Mouse (Mus musculus): ENCODE data around the gene Angptl6.

Angptl6 gene

GRCm38 (mm10) chr9:20879097-20879792 lies at the start of gene Angptl6:
TSS of gene Angptl6 (minus strand) at chr9:20879727.
- DNase-seq (ENCODE audit: low read depth, low spot score) = no peak

GRCm38 (mm10) chr9:20923258-20923657 lies 43.7 kb upstream of the Angptl6 start:
- DNase-seq (ENCODE audit: low read depth, low spot score) = no peak

- DNase-seq (ENCODE audit: low read depth, low spot score) = no peak
Measured at GRCm38 (mm10) chr9:20916160-20916559, 36.6 kb upstream of the Angptl6 start.

- DNase-seq (ENCODE audit: low read depth, low spot score) = no peak
Measured at GRCm38 (mm10) chr9:20909948-20910347, 30.4 kb upstream of the Angptl6 start.

DNA sequence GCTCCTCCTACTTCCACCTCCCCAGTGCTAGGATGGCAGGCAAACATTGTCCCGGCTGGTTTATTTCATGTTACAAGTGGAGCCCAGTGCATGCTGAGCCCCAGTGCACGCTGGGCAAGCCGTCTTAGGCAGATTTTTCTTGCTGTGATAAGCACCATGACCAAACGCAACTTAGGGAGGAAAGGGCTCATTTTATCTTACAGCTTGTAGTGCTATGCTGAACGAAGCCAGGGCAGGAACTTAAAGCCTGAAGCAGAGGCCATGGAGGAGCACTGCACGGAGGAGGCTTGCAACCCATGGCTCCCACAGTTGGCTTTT lies 22.6 kb upstream of the Angptl6 start:
- DNase-seq (ENCODE audit: low read depth, low spot score) = no peak

DNA sequence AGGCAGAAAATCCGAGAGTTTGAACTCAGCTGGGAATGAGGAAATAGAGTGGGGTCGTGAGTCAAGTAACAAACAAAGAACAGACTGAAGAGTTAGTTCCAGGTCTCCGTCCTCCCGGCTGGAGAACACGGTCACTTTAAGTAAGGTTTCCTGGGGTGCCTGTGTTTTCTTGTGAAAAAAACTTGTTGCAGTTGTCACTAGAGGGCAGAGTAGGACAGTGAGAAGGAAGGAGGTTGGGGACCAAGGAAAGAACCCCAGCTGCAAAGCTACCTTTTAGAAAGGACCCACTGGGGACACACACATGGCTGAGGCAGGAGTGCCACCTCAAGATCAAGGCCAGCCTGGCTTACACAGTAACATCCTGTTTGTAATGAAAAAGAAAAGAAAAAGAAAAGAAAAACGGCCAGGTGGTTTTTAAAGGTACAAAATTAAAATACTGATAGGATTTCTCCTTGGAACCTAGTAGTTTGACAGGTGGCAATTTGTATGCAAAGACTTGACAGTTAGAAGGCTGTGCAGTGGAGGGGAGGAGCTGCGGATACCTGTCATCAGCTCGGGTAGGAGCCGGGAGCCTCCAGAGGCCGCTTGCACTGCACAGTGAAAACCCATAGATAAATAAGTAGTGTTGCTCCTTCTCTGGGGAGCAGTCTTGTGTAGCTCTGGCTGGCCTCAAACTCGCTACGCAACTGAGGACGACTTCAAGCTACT lies 22.1 kb upstream of the Angptl6 start:
- no peak for DNase-seq (ENCODE audit: low read depth, low spot score)

- peak; percentile 78 for DNase-seq (ENCODE audit: low read depth, low spot score)
Measured at GRCm38 (mm10) chr9:20898511-20899073, 19.1 kb upstream of the Angptl6 start, which contains the start of gene Eif3g. TSS of gene Eif3g (minus strand) at chr9:20898623.

- DNase-seq (ENCODE audit: low read depth, low spot score) = no peak
Measured at GRCm38 (mm10) chr9:20897736-20898510, 18.4 kb upstream of the Angptl6 start.

DNA sequence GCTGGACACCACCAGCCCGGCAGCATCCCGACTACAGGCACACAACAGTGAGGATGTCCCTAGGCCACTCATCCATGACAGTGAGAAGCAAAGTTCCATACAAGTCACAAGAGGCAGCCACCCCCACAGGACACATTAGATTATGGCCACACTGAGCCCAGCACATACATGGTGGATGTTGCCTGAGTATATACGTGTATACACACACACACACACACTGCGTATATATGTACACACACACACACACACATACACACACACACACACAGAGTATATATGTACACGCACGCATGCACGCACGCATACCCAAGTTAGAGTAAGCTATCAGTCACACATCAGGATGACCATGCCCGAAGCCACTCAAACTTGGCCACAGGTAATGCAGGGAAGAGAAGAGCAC lies 15.9 kb upstream of the Angptl6 start:
- DNase-seq (ENCODE audit: low read depth, low spot score) = no peak

DNA sequence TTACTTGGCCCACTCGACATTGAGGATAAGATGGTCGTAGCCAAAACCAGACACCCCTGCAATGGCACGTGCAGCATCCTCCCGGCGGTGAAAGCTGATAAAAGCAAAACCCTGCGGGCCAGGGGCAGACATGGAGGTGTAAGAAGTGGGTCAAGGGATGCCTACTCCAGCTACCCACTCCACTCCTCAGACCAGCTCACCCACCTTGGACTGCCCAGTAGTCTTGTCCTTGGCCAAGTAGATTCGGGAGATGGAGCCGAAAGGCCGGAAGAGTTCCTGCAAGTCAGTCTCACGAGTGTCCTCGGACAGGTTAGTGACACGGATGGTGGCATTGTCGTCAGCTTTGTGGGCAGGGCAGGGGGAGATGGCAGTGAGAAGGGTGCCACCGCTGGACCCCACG lies 15.1 kb upstream of the Angptl6 start:
- no peak for DNase-seq (ENCODE audit: low read depth, low spot score)

GRCm38 (mm10) chr9:20893590-20894343 lies 14.2 kb upstream of the Angptl6 start:
- DNase-seq (ENCODE audit: low read depth, low spot score) = no peak

DNA sequence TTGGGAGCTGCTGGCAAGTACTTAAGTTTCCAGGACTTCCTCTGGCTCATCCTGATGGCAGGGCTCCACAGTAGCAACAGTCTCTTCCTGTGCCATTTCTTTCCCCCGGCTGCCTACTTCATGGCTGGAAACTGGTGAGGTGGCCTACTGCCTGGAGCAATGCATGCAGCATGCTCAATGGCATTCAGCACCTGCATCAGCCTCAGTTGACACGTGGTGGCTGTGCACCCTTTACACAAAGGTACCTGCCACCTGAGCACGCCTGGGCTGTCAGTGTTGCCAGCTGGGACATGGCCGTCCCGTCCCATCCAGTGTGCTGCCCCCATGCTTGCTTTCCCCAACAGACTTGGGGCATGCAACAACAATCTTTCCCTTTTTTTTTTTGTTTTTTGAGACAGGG lies 13.5 kb upstream of the Angptl6 start:
- DNase-seq (ENCODE audit: low read depth, low spot score) = no peak

DNA sequence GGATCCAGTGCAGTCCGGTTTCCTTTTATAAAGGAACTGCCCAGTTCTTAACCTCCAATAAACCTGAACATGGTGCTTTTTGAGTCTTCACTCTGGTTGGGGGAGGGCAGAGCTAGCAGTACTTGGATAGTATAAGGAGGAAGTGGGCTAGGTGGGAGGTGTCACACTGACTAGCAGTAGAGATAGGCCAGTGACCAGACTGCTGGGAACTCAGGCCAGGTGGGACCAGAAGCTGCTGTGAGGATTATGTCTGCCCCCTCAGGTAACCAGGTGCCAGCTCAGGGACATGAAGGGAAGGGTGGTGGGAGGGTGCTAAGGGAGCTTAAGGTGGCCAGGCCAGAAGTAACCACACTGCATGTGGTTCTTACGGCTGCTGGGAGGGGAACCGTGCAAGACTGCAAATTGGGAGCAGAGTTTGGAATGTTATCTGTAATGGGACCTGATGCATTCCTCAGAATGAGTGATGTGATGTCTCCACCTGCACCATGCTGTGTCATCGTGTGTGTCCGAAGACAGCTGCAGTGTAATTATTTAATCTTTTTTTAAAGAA lies 12.7 kb upstream of the Angptl6 start:
- DNase-seq (ENCODE audit: low read depth, low spot score) = no peak

- no peak for DNase-seq (ENCODE audit: low read depth, low spot score)
Measured at GRCm38 (mm10) chr9:20891339-20892103, 12.0 kb upstream of the Angptl6 start.

- DNase-seq (ENCODE audit: low read depth, low spot score) = no peak
Measured at GRCm38 (mm10) chr9:20890411-20890810, 10.9 kb upstream of the Angptl6 start.

DNA sequence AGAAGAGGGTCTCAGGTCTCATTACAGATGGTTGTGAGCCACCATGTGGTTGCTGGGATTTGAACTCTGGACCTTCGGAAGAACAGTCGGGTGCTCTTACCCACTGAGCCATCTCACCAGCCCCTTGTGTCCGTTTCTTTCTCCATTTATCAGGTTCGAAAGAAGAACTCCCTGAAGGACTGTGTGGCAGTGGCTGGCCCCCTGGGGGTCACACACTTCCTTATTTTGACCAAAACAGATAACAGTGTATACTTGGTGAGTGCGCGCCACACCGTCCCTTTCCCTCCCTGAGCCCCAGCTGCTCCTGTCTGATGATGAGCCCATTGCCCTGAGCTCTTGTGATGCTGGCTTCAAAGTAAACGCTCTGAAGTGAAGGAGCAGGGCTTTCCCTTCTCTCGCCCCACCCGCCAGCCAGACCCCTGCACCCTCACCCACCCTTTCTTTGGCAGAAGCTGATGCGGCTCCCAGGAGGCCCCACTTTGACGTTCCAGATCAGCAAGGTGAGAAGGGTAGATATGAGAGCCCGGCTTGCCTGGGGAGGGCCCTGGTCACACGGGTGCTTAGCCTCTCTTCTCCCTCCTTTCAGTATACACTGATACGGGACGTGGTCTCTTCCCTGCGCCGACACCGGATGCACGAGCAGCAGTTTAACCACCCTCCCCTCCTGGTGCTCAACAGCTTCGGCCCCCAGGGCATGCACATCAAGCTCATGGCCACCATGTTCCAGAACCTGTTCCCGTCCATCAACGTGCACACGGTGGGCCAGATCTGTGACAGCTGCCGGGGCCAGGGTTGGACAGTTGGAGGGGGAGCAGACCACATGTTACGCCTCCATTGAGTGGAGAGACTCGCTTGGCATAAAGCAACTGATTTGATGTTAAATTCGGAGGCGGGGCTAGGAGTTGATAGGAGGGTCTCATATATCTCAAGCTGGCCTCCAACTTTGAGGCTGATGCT lies 9.9 kb upstream of the Angptl6 start:
- no peak for DNase-seq (ENCODE audit: low read depth, low spot score)

DNA sequence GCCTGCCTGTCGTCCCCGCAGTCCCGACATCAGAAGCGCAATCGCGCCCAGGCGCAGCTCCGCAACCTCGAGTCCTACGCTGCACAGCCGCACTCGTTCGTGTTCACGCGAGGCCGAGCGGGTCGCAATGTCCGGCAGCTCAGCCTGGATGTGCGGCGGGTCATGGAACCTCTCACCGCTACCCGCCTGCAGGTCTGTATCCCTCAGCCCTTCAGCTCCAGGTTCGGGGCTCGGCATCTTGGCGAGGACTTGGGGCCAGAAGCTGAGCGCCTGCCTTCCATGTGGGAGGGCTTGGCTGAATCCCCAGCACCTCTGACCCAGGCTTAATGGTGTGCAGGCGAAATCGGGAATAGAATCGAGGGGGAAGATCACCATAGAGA lies 8.8 kb upstream of the Angptl6 start:
- DNase-seq (ENCODE audit: low read depth, low spot score) = no peak

DNA sequence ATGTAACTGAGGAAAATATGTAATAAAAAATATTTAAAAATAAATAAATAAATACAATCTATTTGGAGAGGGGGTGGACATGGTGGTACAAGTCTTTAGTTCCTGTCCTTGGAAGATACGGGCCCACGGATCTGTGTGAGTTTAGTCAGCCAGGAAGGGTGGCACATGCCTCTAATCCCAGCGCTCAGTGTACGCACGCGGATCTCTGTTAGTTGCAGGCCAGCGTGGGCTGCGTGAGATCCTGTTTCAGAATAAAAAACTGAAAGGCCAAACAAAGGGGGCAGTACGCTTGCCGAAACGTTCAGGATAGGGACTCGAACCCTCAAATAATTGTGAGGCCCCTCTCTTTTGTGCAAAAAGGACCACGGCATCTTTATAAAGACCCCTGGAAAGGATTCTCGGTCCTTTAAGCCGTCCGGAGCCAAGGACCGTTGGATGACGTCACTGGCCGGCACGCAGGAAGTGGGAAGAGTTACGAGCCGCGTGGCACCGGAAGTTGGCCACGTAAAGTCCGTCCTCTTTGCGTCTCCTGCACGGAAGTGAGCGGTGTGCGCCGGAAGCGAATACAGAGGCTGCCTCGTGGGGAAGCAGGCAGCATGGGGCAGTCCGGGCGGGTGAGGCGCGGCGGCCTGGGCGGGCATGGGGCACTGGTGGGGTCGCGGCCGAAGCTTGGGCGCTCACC lies 8.3 kb upstream of the Angptl6 start, which contains the start of gene Ppan:
Gene Ppan (plus strand): TSS at position 472 of the 682 bp plus-strand sequence.
- peak; percentile 96 for DNase-seq (ENCODE audit: low read depth, low spot score)

DNA sequence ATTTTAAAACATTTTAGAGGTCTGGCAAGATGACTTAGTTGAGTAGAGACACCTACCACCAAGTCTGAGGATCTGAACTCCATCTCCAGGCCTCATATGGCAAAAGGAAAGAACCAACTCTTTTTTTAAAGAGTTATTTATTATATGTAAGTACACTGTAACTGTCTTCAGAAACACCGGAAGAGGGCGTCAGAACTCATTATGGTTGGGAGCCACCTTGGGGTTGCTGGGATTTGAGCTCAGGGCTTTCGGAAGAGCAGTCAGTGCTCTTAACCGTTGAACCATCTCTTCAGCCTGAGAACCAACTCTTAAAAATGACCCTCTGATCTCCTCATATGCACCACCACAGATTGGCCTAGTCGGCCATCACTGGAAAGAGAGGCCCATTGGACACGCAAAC lies 7.7 kb upstream of the Angptl6 start:
- DNase-seq (ENCODE audit: low read depth, low spot score) = no peak
